Mouse (Mus musculus) thymus, postnatal 4 days (tissue): ENCODE data around the gene Ano2.

ENCODE experiments used
- DNase-seq: peaks from one replicate; pipeline ENCODE4 v3.0.0; 2021

The Ano2 gene

DNA sequence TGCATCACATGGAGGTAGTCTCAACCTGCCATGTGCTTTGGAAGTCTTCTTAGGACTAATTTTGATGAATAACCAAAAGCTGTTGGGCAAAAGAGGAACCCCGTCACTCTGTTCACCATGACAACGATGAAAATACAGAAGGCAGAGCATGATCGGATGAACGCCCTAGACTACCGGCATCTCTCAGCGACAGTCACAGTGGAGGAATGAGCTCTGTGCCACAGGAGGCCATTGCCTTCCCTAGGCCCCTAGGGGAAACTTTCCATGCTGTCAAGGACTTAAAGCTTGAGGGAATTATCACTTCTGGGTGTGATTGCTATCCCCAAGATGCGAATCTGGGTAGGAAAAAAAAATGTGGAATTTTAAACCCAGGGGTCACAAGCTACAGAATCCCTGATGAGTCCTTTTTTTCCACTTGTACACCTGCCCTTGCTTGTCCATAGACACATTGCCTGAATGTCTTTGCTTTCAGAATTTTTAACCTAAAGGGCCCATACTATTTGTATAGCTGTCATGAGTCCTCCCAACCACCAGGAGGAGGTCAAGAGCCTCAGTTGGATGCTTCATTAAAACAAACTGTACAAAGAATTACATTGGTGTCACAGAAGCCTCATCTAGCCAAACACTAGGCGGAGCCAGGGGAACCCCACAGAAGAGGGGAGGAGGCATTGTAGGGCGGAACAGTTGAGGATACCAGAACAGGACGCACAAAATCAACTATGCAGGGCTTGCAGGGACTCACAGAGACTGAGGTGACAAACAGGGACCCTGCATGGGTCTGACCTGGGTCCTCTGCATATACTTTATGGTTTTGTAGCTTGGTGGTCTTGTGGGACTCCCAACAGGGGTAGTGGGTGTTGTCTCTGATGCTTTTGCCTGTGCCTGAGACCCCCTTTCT, 53.2 kb downstream of the Ano2 start:
- DNase-seq: no peak

DNA sequence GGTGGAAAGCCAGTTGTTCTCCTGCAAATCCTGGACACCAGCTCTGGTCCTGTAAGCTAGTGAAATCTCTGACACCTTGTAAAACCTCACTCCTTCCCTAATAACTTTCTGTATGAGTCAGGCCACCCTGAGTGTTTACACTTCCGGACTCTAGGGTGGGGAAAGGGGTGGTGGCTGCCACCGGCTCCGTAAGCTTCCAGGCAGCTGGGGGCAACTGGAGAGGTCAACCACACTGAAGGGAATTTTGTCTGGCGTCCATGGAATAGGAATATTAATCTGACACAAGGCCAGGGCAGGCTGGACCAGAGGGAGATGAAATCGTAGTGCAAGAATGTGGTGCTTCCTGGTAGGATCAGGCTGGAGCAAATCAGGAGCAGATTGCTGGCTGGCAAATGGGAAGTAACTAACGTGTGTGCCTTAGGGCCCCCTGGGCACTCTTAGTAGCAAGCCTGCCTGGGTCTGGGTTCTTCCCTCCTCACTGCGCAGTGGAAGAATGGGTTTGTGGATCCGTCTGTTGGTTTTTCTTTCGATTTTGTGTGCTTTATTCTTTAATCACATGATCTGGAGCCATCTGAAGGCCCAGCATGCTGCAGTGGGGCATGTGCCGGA, 57.2 kb downstream of the Ano2 start:
- DNase-seq: no peak

DNA sequence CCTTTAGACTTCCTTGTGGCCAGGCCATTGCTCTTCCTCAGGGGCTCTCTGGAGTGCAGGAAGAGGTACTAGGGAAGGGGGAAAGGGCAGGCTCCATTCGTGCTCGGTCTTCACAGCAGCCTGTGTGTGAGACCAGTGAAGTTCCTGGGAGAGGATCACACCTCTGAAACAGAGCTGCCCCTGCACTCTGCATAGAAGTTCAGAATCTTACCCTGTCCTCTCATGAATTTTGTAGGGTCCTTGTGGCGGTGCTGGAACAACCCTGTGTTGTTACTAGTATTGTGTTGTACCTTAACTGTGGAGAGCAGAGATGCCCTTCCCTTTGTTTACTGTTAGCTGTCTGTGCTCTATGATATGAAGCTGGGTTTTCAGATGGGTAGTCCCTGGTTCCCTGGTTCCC, 58.4 kb downstream of the Ano2 start:
- no peak for DNase-seq

DNA sequence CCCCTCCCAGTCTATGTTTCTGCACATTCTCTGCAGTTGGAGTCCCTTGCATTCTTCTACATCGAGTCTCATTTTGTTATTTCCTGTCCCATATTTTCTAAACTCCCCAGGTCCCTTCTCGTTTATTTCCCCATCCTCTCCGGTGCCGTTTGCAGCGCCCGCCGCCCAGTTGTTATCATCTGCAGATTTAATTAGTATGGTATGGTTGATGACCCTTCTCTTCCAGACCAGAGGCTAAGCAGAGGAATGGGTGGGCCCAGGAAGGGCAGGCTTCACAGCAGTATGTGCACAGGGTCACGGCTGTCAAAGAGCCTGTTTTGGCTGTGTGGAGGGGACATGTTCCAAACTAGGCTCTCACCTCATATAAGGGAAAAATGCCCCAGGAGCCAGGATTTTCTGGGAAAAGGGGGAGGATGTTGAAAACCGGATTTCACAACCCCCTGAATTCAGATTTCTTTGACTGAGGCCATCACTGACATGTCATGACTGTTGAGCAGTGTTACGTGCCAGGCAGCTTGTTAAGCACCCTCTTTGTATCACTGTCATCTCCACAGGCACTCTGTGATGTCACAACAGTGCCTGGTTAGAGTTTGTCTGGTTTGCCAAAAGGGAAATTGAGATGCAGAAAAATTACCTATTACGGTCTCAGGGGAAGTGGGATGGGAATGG, 72.8 kb downstream of the Ano2 start:
- no peak for DNase-seq

DNA sequence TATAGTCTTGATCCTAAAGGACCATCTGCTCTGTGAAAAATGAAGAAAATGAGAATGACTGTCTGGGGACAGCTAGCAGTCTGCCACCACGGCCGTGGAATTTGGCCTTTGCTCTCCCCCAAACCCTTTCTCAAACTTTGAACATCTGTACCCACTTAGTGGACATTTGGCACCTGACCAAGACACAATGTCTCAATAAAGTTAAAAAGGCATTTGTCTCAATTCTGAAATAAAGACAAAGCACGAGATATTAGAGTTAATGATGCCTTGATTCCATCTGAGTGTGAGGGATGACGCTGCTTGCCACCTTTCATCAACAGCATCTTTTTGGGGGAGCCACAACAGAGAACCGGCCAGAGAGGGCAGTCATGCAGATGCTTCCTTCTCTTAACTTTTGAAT, 83.0 kb downstream of the Ano2 start:
- no peak for DNase-seq

DNA sequence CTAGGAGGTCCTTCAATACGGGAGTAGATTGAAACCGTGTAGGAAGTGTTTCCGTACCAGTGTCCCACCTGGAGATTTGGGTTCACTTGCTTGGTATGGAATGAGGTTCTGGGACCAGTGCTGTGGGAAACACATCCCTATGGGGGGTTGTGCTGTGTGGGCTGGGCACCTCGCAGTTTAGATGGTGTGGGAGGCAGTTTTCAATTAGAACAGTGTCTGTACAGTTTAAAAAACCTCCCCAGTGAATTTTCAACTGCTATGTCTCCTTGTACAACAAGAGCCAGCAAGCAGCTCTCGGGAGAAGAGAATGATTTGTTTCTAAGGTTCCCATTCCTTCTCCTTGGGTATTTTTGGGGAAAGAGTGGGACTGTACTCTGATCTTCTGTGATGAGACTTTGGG, 86.1 kb downstream of the Ano2 start:
- no peak for DNase-seq

DNA sequence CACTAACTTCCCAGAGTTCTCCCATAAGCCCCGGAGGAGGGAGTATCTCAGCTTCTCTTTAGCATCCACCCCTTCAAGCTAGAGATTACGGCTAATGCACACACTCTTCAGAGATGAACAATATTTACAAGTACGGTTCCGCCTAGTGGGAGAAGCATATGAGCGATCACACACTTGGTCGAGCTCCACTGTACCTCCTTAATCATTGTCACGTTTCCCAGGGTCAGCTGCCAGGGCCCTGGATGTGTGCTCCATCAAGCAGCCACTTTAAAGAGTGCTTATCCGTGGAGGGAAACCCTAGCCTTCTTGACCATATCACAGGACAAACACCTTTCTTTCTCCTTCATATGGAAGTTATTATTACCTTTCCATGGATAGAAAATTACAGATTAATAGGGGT, 112.7 kb downstream of the Ano2 start:
- no peak for DNase-seq

DNA sequence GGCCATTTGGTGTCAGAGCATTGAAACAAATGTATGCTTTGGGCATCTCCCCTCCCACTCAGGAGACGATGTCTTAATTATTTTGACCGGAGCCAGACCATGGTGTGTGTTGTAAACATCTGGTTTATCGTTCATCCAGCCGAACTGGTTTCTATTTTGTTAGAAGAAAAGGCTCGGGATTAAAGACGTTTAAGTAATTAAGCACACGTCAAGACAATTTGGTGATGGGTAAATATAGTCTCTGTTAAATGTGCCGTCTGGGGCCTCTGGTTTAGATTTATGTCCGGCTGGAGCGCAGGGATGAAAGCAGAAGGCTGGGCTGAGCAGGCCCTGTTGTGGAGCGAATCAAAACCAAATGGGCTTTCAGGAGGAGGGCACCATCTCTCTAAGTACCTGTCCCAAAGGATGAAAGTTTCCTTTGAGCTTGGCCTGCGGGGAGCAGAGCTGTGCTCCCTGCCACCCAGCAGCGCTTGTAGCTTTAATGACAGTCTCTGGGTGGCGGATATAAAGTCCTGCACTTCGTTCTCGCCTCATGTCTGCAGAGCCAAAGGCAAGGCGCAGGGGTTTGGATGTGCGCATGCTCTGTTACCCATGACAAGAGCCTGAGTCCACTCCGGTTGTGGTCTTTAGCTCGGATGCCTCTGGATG, 113.3 kb downstream of the Ano2 start:
- no peak for DNase-seq

DNA sequence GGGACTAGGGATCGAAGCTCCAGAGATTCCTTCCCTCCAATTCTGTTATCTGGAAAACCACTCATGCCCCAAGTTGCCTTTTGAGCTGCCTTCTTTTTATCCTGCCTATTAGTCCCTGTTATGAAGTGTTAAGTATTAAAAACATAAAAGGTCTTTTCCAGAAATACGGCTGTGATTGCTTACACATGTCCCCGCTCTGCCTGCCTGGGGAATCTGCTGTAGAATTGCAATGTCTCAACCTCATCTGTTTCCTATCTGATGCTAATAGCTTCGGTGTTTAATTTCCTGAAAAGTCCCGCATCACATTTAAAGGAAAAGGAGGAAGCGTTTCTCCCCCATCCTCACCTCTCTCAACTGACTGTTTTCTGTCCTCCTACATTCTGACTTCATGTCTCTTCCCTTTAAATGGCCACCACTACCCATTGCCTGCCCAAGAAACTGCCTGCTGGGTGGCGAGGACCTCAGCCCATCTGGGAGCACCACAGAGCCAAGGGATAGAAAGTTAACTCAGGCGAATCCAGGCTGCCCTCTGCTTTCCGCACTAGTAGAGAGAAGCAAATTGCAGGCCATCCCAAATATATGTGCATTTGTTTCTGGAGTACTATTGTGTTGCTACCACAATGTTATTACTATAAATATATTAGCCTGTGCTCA, 118.9 kb downstream of the Ano2 start:
- DNase-seq: no peak

DNA sequence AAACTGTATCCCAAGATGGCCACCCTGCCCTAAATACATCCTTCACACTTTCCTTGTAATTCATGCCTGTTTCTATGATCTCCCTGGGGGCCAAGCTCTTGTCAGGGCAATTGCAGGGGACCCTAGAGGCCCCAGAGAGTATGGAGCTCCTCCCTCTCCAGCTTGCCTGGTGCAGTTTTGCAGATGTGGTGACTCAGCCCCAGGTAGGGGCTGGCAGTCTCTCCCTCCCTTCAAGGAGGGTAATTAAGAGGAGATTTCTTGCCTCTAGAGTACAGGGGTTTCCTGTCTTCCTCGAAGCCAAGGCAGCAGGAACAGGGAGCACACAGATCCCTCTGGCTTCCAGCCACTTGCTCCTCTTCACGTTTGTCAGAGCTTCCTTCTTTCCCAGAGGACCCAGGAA, 121.2 kb downstream of the Ano2 start:
- DNase-seq: no peak

DNA sequence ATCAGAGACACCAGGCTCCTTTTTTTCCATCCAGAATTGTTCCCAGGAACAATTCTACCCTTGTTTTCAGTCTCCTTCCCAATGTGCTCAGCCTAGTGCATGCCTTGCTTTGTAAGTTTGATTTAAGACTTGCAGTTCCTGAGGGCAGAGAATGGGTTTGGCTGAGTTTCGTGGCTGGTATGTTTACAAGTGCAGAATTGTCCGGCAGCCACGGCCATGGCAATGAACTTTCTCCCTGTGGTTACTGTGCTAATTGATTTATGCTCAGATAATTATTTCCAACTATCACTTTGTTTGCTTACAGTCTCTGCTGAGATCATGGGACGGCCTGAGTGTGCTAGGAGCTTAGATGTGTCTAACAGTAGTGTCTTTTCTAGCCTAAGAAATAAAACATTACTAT, 147.9 kb downstream of the Ano2 start:
- no peak for DNase-seq

DNA sequence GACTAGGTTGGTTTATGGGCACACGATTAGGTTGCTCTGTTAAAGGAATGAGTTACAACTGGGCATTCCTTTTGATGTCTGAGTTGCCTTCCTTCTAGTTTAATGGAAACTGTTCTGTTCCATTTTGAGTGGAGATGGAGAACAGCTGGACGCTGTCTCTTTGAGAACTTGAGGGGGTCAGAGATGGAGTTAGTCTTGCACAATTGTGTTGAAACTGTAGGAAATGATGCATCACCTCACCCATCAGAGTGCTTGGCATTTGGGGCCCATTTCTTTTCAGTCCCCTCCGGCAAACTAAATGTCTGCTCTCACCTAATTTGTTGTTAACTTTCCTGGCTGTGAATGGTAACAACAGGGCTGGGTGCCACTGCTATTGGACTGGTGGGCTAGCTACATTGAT, 151.1 kb downstream of the Ano2 start:
- no peak for DNase-seq

DNA sequence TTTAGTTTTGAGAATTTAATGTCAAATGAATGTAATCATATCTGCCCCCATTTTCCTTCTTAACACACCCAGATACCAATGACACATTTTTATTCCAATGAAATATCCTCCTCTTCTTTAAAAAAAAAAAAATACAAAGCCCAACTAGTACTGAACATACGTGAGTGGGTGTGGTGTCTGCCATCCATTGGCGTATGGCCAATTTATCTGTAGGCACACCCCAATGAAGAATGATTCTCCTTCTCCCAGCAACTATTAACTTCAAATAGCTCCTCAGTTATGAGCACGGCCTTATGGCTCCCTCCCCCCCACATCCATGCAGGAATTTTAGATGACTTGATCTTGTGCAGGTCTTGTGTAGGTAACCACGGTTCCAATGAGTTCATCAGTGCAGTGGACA, 161.0 kb downstream of the Ano2 start:
- no peak for DNase-seq

DNA sequence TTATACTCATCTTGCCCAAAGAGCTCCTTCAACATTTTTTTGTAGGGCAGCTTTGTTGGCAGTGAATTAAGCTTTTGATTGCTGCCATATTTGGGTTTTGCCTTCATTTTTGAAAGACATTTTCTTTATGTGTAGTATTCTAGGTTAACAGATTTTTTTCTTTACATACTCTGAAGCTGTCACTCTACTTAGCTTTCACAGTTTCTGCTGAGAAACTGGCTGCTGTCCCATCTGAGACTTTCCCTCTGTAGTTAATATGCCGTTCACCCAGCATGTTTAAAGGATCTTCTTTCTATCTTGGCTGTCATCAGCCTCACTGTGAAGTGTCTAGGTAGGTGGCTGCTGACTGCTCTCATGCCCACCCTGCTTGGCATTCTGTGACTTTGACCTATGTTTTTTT, 168.1 kb downstream of the Ano2 start:
- no peak for DNase-seq

DNA sequence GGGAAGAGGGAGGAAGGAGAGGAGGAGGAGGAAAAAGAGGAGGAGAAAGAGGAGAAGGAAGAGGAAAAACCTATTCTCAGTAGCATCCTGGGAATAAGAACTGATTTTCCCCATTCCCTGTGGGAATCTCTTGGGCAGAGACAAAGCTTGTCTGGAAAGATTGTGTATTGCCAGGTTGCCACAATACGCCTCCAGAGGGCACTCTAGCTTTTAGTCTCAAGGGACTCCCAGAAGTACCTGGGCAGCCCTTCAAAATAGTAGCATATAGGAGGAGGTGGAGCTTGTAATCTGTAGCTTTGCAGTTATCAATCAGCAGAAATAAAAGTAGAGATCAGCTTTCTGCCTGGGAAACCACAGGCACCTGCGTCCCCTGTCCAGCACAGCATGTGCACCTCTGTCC, 178.3 kb downstream of the Ano2 start:
- DNase-seq: peak; percentile 7

DNA sequence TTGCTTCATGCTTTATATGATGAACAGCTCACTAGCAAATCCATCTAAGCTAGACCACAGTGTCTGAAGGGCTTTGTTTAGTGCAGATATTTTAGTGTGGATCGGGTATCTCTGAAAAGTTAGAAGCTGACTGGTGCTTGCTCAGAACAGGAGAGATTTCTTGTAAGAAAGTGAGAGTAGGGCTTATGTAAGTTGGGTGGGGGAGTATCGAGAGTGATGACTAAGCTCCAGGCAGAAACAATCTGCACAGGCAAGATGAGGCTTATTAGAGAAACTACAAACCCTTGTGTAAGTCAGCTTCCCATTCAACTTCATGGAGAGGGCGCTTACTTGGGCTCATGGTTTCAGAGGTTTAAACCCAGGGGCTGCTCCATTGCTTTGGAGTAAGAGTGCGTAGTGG, 181.3 kb downstream of the Ano2 start:
- DNase-seq: no peak

DNA sequence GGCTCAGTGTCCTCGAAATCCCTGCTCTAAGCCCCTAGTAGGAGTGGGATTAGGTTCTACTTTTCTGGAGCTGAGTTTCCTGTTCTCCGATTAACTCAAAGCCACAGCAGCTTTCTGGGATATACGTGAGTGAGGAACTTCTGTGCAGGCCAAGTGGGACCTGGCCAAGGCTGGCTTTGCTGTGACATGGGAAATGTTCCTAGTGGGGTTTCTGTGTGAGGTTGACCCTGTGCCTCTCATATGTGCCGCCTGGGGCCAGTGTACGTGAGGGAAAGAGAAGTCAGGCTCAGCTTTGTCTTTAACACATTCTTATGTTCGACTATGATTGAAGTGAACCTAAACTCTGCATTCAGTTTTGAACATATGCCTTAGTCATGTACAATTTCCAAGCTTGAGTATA, 184.5 kb downstream of the Ano2 start:
- no peak for DNase-seq

DNA sequence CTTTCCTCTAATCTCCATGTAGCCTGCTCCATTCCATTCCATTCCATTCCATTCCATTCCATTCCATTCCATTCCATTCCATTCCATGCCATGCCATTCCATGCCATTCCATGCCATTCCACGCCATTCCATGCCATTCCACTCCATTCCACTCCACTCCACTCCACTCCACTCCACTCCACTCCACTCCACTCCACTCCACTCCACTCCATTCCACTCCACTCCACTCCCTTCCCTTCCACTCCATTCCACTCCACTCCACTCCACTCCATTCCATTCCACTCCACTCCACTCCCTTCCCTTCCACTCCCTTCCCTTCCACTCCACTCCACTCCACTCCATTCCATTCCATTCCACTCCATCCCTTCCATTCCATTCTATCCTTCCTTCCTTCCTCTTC, 186.7 kb downstream of the Ano2 start:
- no peak for DNase-seq

DNA sequence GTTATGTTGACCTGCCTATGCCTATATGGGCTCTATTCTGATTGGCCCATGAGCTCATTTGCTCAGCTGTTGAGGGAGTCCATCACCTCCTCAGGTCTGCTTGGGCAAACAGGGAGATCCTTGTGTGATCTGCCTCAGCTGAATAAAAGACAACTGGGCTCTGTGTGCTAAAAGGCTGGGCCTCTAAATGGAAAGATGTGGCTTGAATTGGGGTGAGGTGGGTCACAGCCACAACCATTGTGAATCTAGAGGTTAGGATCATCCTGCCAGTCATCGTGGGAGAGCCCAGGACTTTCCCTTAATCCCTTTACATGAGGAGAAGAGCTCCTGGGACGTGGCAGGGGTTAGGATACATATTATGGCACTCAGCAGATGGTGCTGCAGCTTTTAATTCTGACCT, 188.5 kb downstream of the Ano2 start:
- DNase-seq: no peak

DNA sequence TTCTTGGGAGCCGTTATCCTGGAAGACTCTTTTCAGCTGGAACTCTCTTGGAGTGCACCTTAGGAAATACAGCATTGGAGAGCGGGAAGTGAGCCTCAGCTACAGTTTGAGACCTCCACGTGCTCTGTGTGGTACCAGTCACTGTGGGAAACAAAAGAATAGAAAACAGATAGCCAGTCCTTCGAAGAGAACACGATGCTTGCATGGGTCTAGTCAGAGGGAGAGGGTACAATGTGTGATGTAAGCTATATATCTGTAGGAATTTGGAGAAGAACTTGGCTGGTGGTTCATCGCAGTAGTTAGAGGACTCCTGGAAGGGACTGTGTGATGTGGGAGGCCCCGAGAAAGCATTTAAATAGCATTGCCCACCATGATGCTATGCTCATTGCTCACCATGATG, 189.1 kb downstream of the Ano2 start:
- no peak for DNase-seq

DNA sequence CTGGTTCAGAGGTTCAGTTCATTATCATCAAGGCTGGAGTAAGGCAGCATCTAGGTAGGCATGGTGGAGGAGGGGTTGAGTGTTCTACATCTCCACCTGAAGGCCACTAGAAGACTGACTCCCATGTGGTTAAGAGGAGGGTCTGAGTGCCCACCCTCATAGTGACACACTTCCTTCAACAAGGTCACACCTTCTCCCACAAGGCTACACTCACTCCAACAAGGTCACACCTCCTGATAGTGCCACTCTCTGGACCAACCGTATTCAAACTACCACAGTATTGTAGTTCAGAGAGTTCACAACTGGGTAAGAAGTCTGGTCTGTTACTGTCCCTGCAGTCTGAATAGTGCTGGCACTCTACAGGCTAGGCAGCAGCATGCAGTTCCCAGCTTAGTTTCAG, 198.4 kb downstream of the Ano2 start:
- no peak for DNase-seq

DNA sequence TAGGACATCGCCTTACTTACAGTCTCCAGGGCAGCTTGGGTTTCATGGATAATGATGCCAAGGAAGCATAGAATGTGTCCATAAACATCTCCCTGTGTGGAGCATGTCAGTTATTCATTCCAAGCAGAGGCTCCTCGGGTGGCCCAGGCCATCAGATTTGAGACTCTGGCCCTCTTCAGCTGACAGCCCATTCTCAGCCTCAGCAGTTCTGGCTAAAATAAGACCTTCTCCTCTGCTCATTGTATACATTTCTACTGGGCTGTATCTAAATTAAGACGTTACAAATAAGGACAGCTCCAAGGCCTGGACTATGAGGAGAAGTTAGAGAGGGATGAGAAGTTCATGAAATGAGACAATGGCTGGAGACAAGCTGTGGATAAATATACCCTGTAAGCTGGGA, 204.1 kb downstream of the Ano2 start:
- no peak for DNase-seq

DNA sequence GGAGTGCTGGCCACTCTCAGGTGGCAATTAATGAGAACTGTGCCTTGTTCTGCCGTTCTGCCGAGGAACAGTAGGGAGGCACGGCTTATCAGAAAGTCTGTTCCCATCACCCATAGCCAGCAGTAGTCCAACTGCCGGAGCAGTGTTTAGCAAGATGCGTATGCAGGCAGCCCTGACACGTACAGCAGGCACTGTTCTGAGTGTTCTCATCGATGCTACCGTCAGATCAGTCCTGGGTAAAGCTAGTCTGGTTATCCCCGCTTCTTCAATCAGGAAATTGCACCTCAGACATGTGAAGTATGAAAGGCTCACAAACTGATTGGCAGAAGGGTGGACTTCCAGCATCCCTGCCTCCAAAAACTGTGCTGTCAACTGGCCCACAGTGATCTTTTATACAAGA, 224.2 kb downstream of the Ano2 start:
- no peak for DNase-seq
